Mouse (Mus musculus) small intestine, adult 2 months (tissue): Measurements from ENCODE around the gene Tnxb. TPM values are rescaled to one million over a fixed set of nuclear protein-coding genes. Genes with fewer than 3 reads are reported as not detected.
A peak's percentile ranks its signal among the peaks of the same experiment; 100 is the strongest.

Experiments used
- H3K27ac ChIP-seq: fragments of 200-500 bp; 2 replicates; pipeline ENCODE4 v1.5.1; 2012; ENCODE audit warnings: low read depth, low read length, control low read depth, inconsistent platforms; ENCODE audit not compliant: insufficient read depth
- H3K27me3 ChIP-seq: fragments of 200-500 bp; 2 replicates; pipeline ENCODE4 v1.6.1; 2012; ENCODE audit warnings: mild to moderate bottlenecking, moderate library complexity, low read length, inconsistent platforms; ENCODE audit not compliant: control insufficient read depth, insufficient read depth
- H3K36me3 ChIP-seq: fragments of 200-500 bp; 2 replicates; pipeline ENCODE4 v1.6.1; 2012; ENCODE audit warnings: mild to moderate bottlenecking, low read length, control low read depth, inconsistent platforms; ENCODE audit not compliant: control insufficient read depth, insufficient read depth
- H3K4me1 ChIP-seq: fragments of 200-500 bp; 2 replicates; pipeline ENCODE4 v1.6.1; 2012; ENCODE audit warnings: low read length, inconsistent platforms, mixed read lengths; ENCODE audit not compliant: control insufficient read depth, insufficient read depth, insufficient read length
- H3K4me3 ChIP-seq: fragments of 200-500 bp; 2 replicates; pipeline ENCODE4 v1.5.1; 2012; ENCODE audit warnings: low read depth, mild to moderate bottlenecking, control low read depth, inconsistent platforms, low read length, moderate library complexity
- CTCF ChIP-seq: fragments of 200-500 bp; IDR thresholded peaks from 2 replicates; pipeline ENCODE4 v1.5.1; 2012; ENCODE audit warnings: low read depth, mild to moderate bottlenecking, control low read depth, inconsistent platforms, low read length, moderate library complexity, mixed read lengths; ENCODE audit not compliant: insufficient replicate concordance, insufficient read length; ENCODE audit errors: extremely low read depth
- POLR2A ChIP-seq: fragments of 200-500 bp; IDR thresholded peaks from 2 replicates; pipeline ENCODE4 v1.6.1; 2012; ENCODE audit warnings: low read depth, mild to moderate bottlenecking, control low read depth, inconsistent platforms, low read length, moderate library complexity
- whole genome bisulfite sequencing: fragments of 180-500 bp; shearing (Covaris S2); methylation state at CpG from one replicate; pipeline ENCODE4 v1.1.7; 2018; 5-methylcytosine and 5-hydroxymethylcytosine counted together
- polyA plus RNA-seq: library from polyadenylated mRNA; depleted of rRNA; stranded (reverse); fragments of >200 nt; gene quantifications from 2 replicates; pipeline ENCODE4 v1.2.3, GENCODE M21; 2012

Tnxb gene
- polyA plus RNA-seq, 1 experiment, result 12.5 TPM

DNA sequence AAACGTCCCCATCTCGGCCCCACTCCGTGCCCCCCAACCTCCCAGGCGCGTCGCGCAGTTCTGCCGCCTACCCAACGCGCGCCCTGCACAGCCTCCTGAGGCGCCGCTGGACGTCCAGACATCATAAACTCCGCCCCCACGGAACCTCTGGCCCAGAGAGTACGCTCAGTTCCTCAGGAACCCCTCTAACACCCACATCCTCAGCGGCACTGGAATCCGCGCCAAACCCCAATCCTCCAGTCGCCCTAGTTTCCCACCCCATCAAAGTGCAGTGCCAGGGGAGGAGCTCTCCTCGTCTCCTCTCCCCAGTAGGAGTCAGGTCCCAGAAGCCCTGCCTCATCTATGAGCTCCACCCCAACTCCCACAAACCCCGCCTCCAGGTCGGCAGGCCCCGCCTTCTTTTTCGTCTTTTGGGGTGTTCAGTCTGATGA is 38.1 kb upstream of the Tnxb start:
- H3K36me3 ChIP-seq, result no peaks in the 10 kb centered on the region
- H3K27me3 ChIP-seq, result peaks cover 14% of the 10 kb centered on the region
- H3K4me3 ChIP-seq, result peak overlapping the region; percentile 50
- 2% methylated on average over 26 of the region's 26 CpGs for WGBS
- peak overlapping the region; percentile 1 for H3K27ac ChIP-seq
- 0 out of 2 replicates have a peak, but pooled peaks have one; percentile 40 for TF ChIP-seq POLR2A
- no peak for TF ChIP-seq CTCF
- peaks cover 13% of the 10 kb centered on the region for H3K4me1 ChIP-seq

DNA sequence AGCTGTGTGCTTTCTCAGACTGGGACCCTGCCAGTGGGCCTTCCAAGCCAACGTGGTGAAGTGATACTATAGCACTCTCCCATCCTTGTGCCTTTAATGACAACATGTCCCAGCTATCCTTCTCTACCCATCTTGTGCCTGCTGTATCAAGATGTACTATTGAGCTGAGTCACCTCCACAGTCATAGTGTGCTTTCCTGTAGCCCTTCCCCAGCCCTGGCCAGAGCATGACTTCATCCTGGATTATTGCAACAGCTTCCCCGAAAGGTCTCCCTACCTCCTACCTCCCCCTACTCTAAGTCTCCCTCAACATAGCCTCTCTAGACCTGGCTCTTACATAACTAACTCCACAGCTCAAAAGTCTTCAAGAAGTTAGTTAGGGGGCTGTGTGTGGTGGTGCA is 34.7 kb upstream of the Tnxb start:
- TF ChIP-seq POLR2A, result no peak
- TF ChIP-seq CTCF, result no peak
- no peak overlapping the region for H3K4me3 ChIP-seq
- H3K27ac ChIP-seq, result no peak overlapping the region
- H3K4me1 ChIP-seq, result peaks cover 11% of the 10 kb centered on the region
- peaks cover 8% of the 10 kb centered on the region for H3K27me3 ChIP-seq
- WGBS, result 75% methylated on average over 2 of the region's 2 CpGs
- no peaks in the 10 kb centered on the region for H3K36me3 ChIP-seq

DNA sequence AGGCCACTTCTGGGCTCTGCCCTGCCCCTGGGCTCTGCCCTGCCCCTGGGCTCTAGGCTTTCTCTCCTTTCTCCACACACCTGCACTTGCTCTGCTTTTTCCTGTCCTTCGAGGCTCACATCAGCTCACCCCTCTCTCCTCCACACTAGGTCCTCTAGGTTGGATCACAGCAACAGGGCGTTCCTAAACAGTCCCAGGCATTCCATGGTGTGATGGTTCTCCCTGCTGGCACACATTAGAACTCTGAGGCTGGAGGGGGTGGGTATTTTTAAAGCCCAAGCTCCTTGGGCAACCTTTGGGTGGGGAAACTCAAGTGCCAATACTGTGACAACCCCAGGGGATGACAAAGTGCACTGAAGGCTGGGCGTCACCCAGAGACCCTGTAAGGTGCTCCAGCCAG is 32.9 kb upstream of the Tnxb start:
- Histone ChIP-seq H3K4me1 (no peaks in the 10 kb centered on the region), H3K27me3 (no peaks in the 10 kb centered on the region), H3K27ac (no peak overlapping the region), H3K4me3 (peak overlapping the region; percentile 10; the same call in 1 of the 2 replicates), H3K36me3 (no peaks in the 10 kb centered on the region)
- TF ChIP-seq CTCF (no peak), POLR2A (no peak)
- WGBS, result 54% methylated on average over 3 of the region's 3 CpGs

DNA sequence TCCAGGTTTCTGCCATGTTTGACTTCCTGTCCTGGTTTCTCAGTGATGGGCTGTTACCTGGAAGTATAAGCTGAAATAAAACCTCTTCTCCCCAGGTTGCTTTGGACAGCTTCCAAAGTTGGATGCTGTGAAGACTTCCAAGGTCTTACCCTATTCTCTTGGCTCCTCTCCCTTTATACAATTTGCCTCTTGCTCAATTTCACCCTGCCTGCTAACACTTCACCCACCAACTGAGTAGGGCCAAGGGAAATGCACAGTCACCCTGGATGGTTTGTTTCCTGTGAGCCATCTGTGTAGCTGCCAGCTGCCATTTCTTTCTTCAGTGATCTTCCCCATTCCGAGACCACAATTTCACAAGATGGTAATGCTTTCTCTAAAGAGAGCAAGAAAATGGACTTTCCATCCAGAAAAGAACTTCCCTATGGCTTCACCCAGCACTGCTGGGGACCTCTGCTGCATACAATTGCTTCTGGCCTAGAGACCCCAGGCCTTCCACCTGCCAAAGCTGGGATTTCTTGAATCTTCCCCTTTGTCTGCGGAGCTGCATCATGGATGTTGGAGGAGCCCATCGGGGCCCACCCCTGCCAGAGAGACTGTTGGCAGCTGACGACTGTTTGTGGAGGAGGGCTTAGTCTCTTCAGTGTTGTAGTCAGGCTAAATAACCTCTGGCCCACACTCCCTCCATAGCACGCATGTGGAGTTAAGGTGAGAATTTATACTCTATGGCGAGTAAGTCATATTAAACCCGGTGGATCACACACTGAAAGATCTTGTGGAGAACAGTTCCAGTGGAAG is 30.7 kb upstream of the Tnxb start:
- Histone ChIP-seq H3K36me3 (no peaks in the 10 kb centered on the region), H3K27me3 (no peaks in the 10 kb centered on the region), H3K4me3 (no peak overlapping the region), H3K27ac (no peak overlapping the region), H3K4me1 (no peaks in the 10 kb centered on the region)
- TF ChIP-seq POLR2A, result no peak
- TF ChIP-seq CTCF, result no peak
- WGBS, result 81% methylated on average over 7 of the region's 7 CpGs

DNA sequence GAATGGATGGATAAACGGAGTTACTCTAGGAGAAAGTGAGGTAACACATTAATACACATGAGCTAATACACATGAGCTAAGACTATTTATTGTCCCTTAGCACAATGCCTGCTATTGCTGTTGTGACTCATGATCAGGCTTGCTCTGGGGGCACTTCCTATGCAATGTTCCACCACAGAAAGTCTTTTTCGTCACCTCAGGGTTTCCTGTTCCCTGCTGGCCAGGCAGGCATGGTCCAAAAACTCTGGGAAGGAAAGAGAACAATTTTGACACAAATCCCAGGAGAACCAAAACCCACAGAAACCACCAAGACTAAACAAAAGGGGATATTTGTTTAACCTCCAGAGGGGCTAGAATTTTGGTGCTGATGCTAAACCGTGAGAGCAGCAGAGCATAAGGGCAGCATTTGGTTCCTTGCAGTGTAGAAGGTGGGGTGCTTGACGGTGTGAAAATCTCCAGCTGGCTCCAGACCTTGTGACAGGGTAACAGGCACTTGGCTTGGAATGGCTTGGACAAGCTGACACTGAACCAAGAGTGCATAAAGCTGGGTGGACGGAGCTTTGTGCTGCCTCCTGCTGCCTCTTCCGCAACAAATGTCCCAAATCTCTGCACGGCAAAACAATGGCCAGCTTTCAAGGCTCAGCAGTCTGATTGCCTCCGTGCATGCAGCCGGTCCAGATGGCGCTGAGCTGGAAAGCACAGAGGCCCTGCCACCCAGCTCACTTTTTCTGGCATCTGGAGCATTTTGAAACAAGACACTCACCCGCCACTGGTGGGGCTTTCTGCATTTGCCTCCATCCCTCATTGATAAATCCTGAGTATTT is 29.3 kb upstream of the Tnxb start:
- Histone ChIP-seq H3K36me3 (no peaks in the 10 kb centered on the region), H3K4me3 (no peak overlapping the region), H3K27ac (no peak overlapping the region; the same call in 1 of the 2 replicates), H3K27me3 (no peaks in the 10 kb centered on the region), H3K4me1 (no peaks in the 10 kb centered on the region; the same call in 1 of the 2 replicates)
- WGBS, result 39% methylated on average over 11 of the region's 11 CpGs
- TF ChIP-seq POLR2A (no peak), CTCF (no peak)

DNA sequence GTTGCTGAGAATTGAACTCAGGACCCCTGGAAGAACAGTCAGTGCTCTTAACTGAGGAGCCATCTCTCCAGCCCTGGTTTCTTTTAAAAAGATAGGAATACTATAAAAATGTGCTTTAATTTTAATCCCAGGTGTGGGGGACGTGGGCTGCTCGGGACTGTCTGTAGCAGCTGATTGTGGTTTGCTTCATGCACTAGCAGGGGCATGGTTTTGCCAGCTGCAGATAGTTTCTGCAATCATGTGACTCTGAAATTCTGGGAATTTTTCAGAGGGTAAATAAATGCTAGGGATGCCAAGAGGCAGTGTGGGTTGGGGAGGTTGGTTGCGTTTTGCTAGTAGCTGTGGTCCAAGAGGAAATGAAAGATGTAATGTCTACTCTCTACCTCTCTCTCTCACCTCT is 28.4 kb upstream of the Tnxb start:
- TF ChIP-seq POLR2A (no peak), CTCF (no peak)
- Histone ChIP-seq H3K4me3 (no peak overlapping the region), H3K27me3 (no peaks in the 10 kb centered on the region), H3K36me3 (no peaks in the 10 kb centered on the region), H3K27ac (no peak overlapping the region), H3K4me1 (peaks cover 3% of the 10 kb centered on the region; the same call in 1 of the 2 replicates)
- 75% methylated on average over 3 of the region's 3 CpGs for WGBS

DNA sequence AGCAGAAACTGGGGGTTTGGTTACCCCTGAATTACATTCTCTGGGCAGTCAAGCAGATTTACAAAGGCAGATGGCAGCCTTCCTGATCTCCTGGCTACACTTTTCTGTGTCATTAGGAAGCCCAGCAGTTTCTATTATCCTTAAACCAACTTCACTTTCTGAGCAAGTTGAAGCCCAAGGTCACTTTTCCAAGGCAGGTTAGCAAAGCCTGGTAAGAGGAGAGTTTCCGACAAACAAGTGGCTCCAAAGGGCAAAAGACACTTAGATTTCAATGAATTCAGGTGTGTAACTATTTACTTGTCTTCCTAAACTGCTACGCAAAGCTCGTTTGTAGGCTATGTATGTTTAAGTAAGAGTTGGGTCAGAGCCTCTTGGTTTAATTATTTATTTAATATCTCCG is 27.0 kb upstream of the Tnxb start:
- 73% methylated on average over 4 of the region's 4 CpGs for WGBS
- H3K27ac ChIP-seq, result no peak overlapping the region
- TF ChIP-seq CTCF (no peak), POLR2A (no peak)
- H3K36me3 ChIP-seq, result no peaks in the 10 kb centered on the region
- peaks cover 8% of the 10 kb centered on the region; the same call in 1 of the 2 replicates for H3K4me1 ChIP-seq
- no peak overlapping the region for H3K4me3 ChIP-seq
- H3K27me3 ChIP-seq, result no peaks in the 10 kb centered on the region
